Mouse (Mus musculus) CD4-positive naive resting alpha-beta T cell, adult 76 days (primary cell): ENCODE results near the gene Rsl1d1. TPM values are rescaled to one million over a fixed set of nuclear protein-coding genes. Genes with fewer than 3 reads are reported as not detected.

Experiments used
- total RNA-seq: library from RNA; stranded (reverse); gene quantifications from one replicate; pipeline ENCODE4 v1.2.4, GENCODE M21; 2023

Gene Rsl1d1
- total RNA-seq = 115 TPM

GRCm38 (mm10) chr16:11202571-11203554, at the start of gene Rsl1d1:
Gene Rsl1d1 (minus strand): TSS chr16:11203331.

GRCm38 (mm10) chr16:11176208-11176883, 26.8 kb downstream of the Rsl1d1 start, which contains the start of gene Zc3h7a:
Gene Zc3h7a (minus strand): TSS chr16:11176393.

Other genes with a start within 250 kb of the Rsl1d1 start
- gene Snn, start 142.4 kb downstream of the Rsl1d1 start, total RNA-seq = 22.2 TPM
- 12.5 TPM for gene Litaf, start 137.2 kb downstream of the Rsl1d1 start, total RNA-seq
- 45.8 TPM for gene Txndc11, start 68.7 kb downstream of the Rsl1d1 start, total RNA-seq
- gene Zc3h7a, start 26.9 kb downstream of the Rsl1d1 start, total RNA-seq = 340 TPM
- 95.4 TPM for gene Gspt1, start 51.0 kb upstream of the Rsl1d1 start, total RNA-seq
- not detected for gene Tnfrsf17, start 110.5 kb upstream of the Rsl1d1 start, total RNA-seq
- 47.3 TPM for gene Snx29, start 119.6 kb upstream of the Rsl1d1 start, total RNA-seq